ENCODE assay signal across 26 mouse cellular contexts in genomic region chr14:9609120-9609519, GRCm38 (mm10).
"Had no signal": no experiment of that assay in that cellular context is flagged by ENCODE, and none has a peak within 500 bp of the region (broad histone marks: within the 10 kb centered on the region; RNA-seq: fewer than 3 reads in every experiment).

No protein-coding gene starts in this region.

- H3K4me3 ChIP-seq: gastrocnemius, adult 2 months; heart, adult 2 months; heart, embryonic 13.5 days; heart, embryonic 15.5 days; hindbrain, embryonic 13.5 days; hindbrain, embryonic 15.5 days; kidney, embryonic 15.5 days; limb, embryonic 13.5 days; limb, embryonic 15.5 days; liver, embryonic 12.5 days had no signal

- H3K27ac ChIP-seq: gastrocnemius, adult 2 months; heart, adult 2 months; heart, embryonic 13.5 days; heart, embryonic 15.5 days; hindbrain, embryonic 13.5 days; hindbrain, embryonic 15.5 days; hindbrain, postnatal 0 days; kidney, embryonic 15.5 days; kidney, postnatal 0 days; limb, embryonic 13.5 days; limb, embryonic 15.5 days; liver, embryonic 12.5 days had no signal

- H3K9me3 ChIP-seq: heart, embryonic 13.5 days; heart, embryonic 15.5 days; hindbrain, embryonic 13.5 days; hindbrain, embryonic 15.5 days; kidney, embryonic 15.5 days; limb, embryonic 13.5 days; limb, embryonic 15.5 days; liver, embryonic 12.5 days had no signal

- H3K4me1 ChIP-seq: kidney, embryonic 15.5 days; limb, embryonic 15.5 days; liver, embryonic 12.5 days had no signal

- H3K27me3 ChIP-seq: heart, embryonic 13.5 days; heart, embryonic 15.5 days; hindbrain, embryonic 13.5 days; hindbrain, embryonic 15.5 days; kidney, embryonic 15.5 days; limb, embryonic 13.5 days; limb, embryonic 15.5 days; liver, embryonic 12.5 days had no signal

- DNase-seq: gastrocnemius, adult 2 months; gastrocnemius, postnatal 10 days; gastrocnemius, postnatal 25 days; heart, adult 11 months; heart, adult 2 months; heart, postnatal 14 days; heart, postnatal 36 days; kidney, adult 11 months; kidney, adult 2 months; kidney, adult 9 months; kidney, postnatal 14 days; kidney, postnatal 36 days; layer of hippocampus, adult 9-11 months; layer of hippocampus, postnatal 36 days; left cerebral cortex, postnatal 4 days had no signal

- H3K36me3 ChIP-seq: heart, embryonic 13.5 days; heart, embryonic 15.5 days; hindbrain, embryonic 13.5 days; hindbrain, embryonic 15.5 days; kidney, embryonic 15.5 days; limb, embryonic 13.5 days; limb, embryonic 15.5 days; liver, embryonic 12.5 days had no signal

- ATAC-seq: hindbrain, postnatal 0 days; intestine, embryonic 16.5 days; liver, embryonic 12.5 days had no signal
